Mouse (Mus musculus) right cerebral cortex, adult 2 months (tissue): ENCODE measurements around the gene Rasl10a.

Experiments
- DNase-seq, 2 experiments: peaks; one replicate each; pipeline ENCODE4 v3.0.0; 2021 to 2022; ENCODE audit warnings: low spot score in 2 of 2

The Rasl10a gene

GRCm38 (mm10) chr11:5057856-5058641 lies at the start of gene Rasl10a:
TSS of gene Rasl10a (plus strand) at chr11:5058128.
- DNase-seq = peak; percentile 53 to 57

GRCm38 (mm10) chr11:5008867-5009266 lies 49.1 kb upstream of the Rasl10a start:
- no peak for DNase-seq

GRCm38 (mm10) chr11:5009354-5010074 lies 48.4 kb upstream of the Rasl10a start:
- peak in 1 of 2 experiments; percentile 38 for DNase-seq

- no peak for DNase-seq
These were observed 47.7 kb upstream of the Rasl10a start for GRCm38 (mm10) chr11:5010205-5010604.

GRCm38 (mm10) chr11:5011480-5011879 lies 46.4 kb upstream of the Rasl10a start:
- no peak for DNase-seq

- no peak for DNase-seq
These were observed 45.7 kb upstream of the Rasl10a start for GRCm38 (mm10) chr11:5012213-5012715.

- DNase-seq = peak; percentile 78 to 86
These were observed 42.2 kb upstream of the Rasl10a start for GRCm38 (mm10) chr11:5015720-5016119.

- no peak for DNase-seq
These were observed 41.6 kb upstream of the Rasl10a start for GRCm38 (mm10) chr11:5016286-5016685.

GRCm38 (mm10) chr11:5017506-5017905 lies 40.4 kb upstream of the Rasl10a start:
- peak; percentile 51 to 61 for DNase-seq

- DNase-seq = no peak
These were observed 32.8 kb upstream of the Rasl10a start for GRCm38 (mm10) chr11:5025108-5025507.

GRCm38 (mm10) chr11:5028228-5028627 lies 29.7 kb upstream of the Rasl10a start:
- peak; percentile 71 to 76 for DNase-seq

GRCm38 (mm10) chr11:5032706-5033105 lies 25.2 kb upstream of the Rasl10a start:
- DNase-seq = no peak

GRCm38 (mm10) chr11:5033136-5033535 lies 24.8 kb upstream of the Rasl10a start:
- no peak for DNase-seq

- DNase-seq = peak; percentile 80 to 85
These were observed 22.5 kb upstream of the Rasl10a start for GRCm38 (mm10) chr11:5035421-5035820.

- no peak for DNase-seq
These were observed 20.6 kb upstream of the Rasl10a start for GRCm38 (mm10) chr11:5037146-5037854.

- no peak for DNase-seq
These were observed 17.3 kb upstream of the Rasl10a start for GRCm38 (mm10) chr11:5040585-5040984.

GRCm38 (mm10) chr11:5041144-5041780 lies 16.7 kb upstream of the Rasl10a start:
- DNase-seq = peak; percentile 82 to 85

GRCm38 (mm10) chr11:5042645-5043381 lies 15.1 kb upstream of the Rasl10a start:
- no peak for DNase-seq

GRCm38 (mm10) chr11:5046321-5046926 lies 11.5 kb upstream of the Rasl10a start:
- peak in 1 of 2 experiments; percentile 63 for DNase-seq

- DNase-seq = no peak
These were observed 6.3 kb upstream of the Rasl10a start for GRCm38 (mm10) chr11:5051629-5052028.
